Comparison of ENCODE assay signal across 8 mouse cellular contexts in genomic region chr8:91134659-91135058, GRCm38 (mm10).
A peak's percentile ranks its signal among the peaks of the same experiment; 100 is the strongest.
DNase-seq lines count a peak whose midpoint lies in the region; ATAC-seq lines count a peak whose summit lies in the region.

No protein-coding gene starts in this region.

- 64% methylated on average over 12 of the region's 12 CpGs for WGBS in liver, embryonic 11.5 days
- 59% methylated on average over 12 of the region's 12 CpGs for WGBS in forebrain, embryonic 11.5 days
- WGBS in kidney, embryonic 16.5 days: 31% methylated on average over 12 of the region's 12 CpGs
- 14% methylated on average over 12 of the region's 12 CpGs for WGBS in neural tube, embryonic 15.5 days

- H3K36me3 ChIP-seq in liver, embryonic 11.5 days (ENCODE audit: control insufficient read depth, insufficient read depth, low read length): no peaks in the 10 kb centered on the region
- no peaks in the 10 kb centered on the region for H3K36me3 ChIP-seq in forebrain, embryonic 11.5 days (ENCODE audit: control insufficient read depth, insufficient read depth, low read length)
- H3K36me3 ChIP-seq in kidney, embryonic 16.5 days (ENCODE audit: insufficient read depth, low read length): 0 out of 2 replicates have a peak, but pooled peaks cover under 1% of the 10 kb centered on the region
- peaks cover 5% of the 10 kb centered on the region; the same call in 1 of the 2 replicates for H3K36me3 ChIP-seq in neural tube, embryonic 15.5 days

- H3K9ac ChIP-seq in liver, embryonic 11.5 days (ENCODE audit: low read depth, low read length): no peak overlapping the region
- peak overlapping the region; percentile 23; the same call in 1 of the 2 replicates for H3K9ac ChIP-seq in forebrain, embryonic 11.5 days (ENCODE audit: low read length)
- H3K9ac ChIP-seq in kidney, embryonic 16.5 days (replicated peaks; ENCODE audit: low read length): peak overlapping the region; percentile 53
- H3K9ac ChIP-seq in neural tube, embryonic 15.5 days (replicated peaks): peak overlapping the region; percentile 37

- H3K4me3 ChIP-seq in liver, embryonic 11.5 days (ENCODE audit: low read depth, low read length): no peak overlapping the region
- peak overlapping the region; percentile 14; the same call in 1 of the 2 replicates for H3K4me3 ChIP-seq in forebrain, embryonic 11.5 days (ENCODE audit: low read depth, low read length)
- peak overlapping the region; percentile 76 for H3K4me3 ChIP-seq in kidney, embryonic 16.5 days (ENCODE audit: low read length)
- H3K4me3 ChIP-seq in neural tube, embryonic 15.5 days (replicated peaks): peak overlapping the region; percentile 99

- H3K4me2 ChIP-seq in liver, embryonic 11.5 days: peak overlapping the region; percentile 71
- peak overlapping the region; percentile 38 for H3K4me2 ChIP-seq in forebrain, embryonic 11.5 days (ENCODE audit: low read depth, low read length, severe bottlenecking)
- peak overlapping the region; percentile 52 for H3K4me2 ChIP-seq in kidney, embryonic 16.5 days (replicated peaks; ENCODE audit: low read depth, low read length)
- H3K4me2 ChIP-seq in neural tube, embryonic 15.5 days: peak overlapping the region; percentile 55

- H3K9me3 ChIP-seq in liver, embryonic 11.5 days (ENCODE audit: control insufficient read depth, low read length): no peaks in the 10 kb centered on the region
- H3K9me3 ChIP-seq in forebrain, embryonic 11.5 days (ENCODE audit: control insufficient read depth, low read length): no peaks in the 10 kb centered on the region
- H3K9me3 ChIP-seq in kidney, embryonic 16.5 days (ENCODE audit: low read length): no peaks in the 10 kb centered on the region
- H3K9me3 ChIP-seq in neural tube, embryonic 15.5 days (replicated peaks): no peaks in the 10 kb centered on the region

- H3K4me1 ChIP-seq in liver, embryonic 11.5 days (replicated peaks; ENCODE audit: control insufficient read depth, insufficient read depth, low read length): peaks cover 4% of the 10 kb centered on the region; the same call in 1 of the 2 replicates
- peaks cover 8% of the 10 kb centered on the region; the same call in 1 of the 2 replicates for H3K4me1 ChIP-seq in forebrain, embryonic 11.5 days (replicated peaks; ENCODE audit: control insufficient read depth, insufficient read depth, low read length)
- H3K4me1 ChIP-seq in kidney, embryonic 16.5 days (ENCODE audit: insufficient read depth, low read length): peaks cover 31% of the 10 kb centered on the region
- peaks cover 42% of the 10 kb centered on the region for H3K4me1 ChIP-seq in neural tube, embryonic 15.5 days

- no peak for DNase-seq in liver, embryonic 11.5 days (ENCODE audit: low spot score)
- DNase-seq in liver: no peak
- no peak for DNase-seq in forebrain, embryonic 11.5 days (ENCODE audit: low spot score)
- DNase-seq in right cerebral cortex, postnatal 36 days (ENCODE audit: low spot score in 2 of 2): no peak
- DNase-seq in layer of hippocampus, postnatal 36 days: no peak
- no peak for DNase-seq in layer of hippocampus, adult 18-20 months (ENCODE audit: low spot score in 2 of 2)

- ATAC-seq in liver, embryonic 11.5 days (replicated peaks; ENCODE audit: low FRiP score): no peak
- ATAC-seq in forebrain, embryonic 11.5 days (replicated peaks; ENCODE audit: low FRiP score): no peak
- ATAC-seq in kidney, embryonic 16.5 days (ENCODE audit: low FRiP score, low TSS enrichment): no peak
- no peak for ATAC-seq in neural tube, embryonic 15.5 days (ENCODE audit: low FRiP score)

- no peak overlapping the region for H3K27ac ChIP-seq in liver, embryonic 11.5 days (ENCODE audit: low read depth, low read length)
- H3K27ac ChIP-seq in forebrain, embryonic 11.5 days (ENCODE audit: low read depth, low read length): peak overlapping the region; percentile 27; the same call in 1 of the 2 replicates
- peak overlapping the region; percentile 77 for H3K27ac ChIP-seq in kidney, embryonic 16.5 days (ENCODE audit: low read length)
- H3K27ac ChIP-seq in neural tube, embryonic 15.5 days (replicated peaks): peak overlapping the region; percentile 90

- H3K27me3 ChIP-seq in liver, embryonic 11.5 days (replicated peaks; ENCODE audit: control insufficient read depth, insufficient read depth, low read length): no peaks in the 10 kb centered on the region
- no peaks in the 10 kb centered on the region for H3K27me3 ChIP-seq in forebrain, embryonic 11.5 days (ENCODE audit: control insufficient read depth, insufficient read depth, low read length)
- no peaks in the 10 kb centered on the region for H3K27me3 ChIP-seq in kidney, embryonic 16.5 days (ENCODE audit: insufficient read depth, low read length)
- H3K27me3 ChIP-seq in neural tube, embryonic 15.5 days (replicated peaks): no peaks in the 10 kb centered on the region
